Mouse (Mus musculus): ENCODE measurements around the gene Ncs1. TPM values are rescaled to one million over a fixed set of nuclear protein-coding genes. Genes with fewer than 3 reads are reported as not detected.

Ncs1 gene
- polyA plus RNA-seq, 1 experiment from 2014 or later, result 65.9 TPM

DNA sequence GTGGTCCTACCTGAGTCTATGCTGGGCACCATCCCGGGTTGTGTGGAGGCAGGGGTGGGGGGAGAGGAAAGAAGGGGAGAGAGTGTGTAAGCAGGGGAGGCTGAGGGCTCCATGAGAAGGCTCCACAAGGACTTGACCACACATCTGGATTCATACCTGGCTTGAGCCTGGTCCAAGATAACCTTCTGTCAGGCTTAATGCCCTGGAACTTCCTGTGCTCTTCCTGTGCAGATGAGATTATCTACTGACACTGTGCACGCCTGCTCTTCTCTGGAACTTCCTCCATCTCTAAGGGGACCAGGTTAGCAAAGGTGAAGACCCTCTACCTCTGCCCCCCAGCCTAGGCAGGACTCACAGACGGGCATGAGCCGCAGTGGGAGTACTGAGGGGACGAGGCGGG lies 3.2 kb downstream of the Ncs1 start:
- Histone ChIP-seq H3K4me3 (no peak overlapping the region), H3K27ac (no peak overlapping the region), H3K36me3 (peaks cover 33% of the 10 kb centered on the region), H3K9me3 (no peaks in the 10 kb centered on the region), H3K27me3 (ENCODE audit: insufficient read depth, poor library complexity, severe bottlenecking) (peaks cover 18% of the 10 kb centered on the region), H3K4me1 (replicated peaks) (peaks cover 57% of the 10 kb centered on the region)
- 86% methylated on average over 6 of the region's 6 CpGs for WGBS
- no peak for DNase-seq (ENCODE audit: low spot score)

DNA sequence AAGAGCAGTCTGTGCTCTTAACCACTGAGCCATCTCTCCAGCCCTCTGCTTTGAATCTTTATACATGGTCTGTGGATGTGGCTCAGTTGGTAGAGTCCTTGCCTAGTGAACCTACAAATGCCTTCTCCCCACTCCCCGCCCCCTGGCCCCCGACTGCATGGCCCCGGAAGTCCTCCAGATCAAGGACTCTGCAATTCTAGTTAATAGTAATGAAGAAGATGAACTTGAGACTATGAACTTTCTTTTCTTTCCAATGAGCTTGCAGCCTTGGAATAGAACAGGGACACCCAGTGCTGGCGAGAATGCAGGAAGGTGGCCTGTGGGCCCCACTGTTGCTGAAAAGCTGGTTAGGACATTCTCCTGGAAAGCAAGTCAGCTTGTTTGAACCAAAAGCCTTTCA lies 6.5 kb downstream of the Ncs1 start:
- Histone ChIP-seq H3K4me3 (no peak overlapping the region), H3K4me1 (replicated peaks) (peaks cover 63% of the 10 kb centered on the region), H3K9me3 (no peaks in the 10 kb centered on the region), H3K27me3 (ENCODE audit: insufficient read depth, poor library complexity, severe bottlenecking) (peaks cover 2% of the 10 kb centered on the region; the same call in 1 of the 2 replicates), H3K27ac (no peak overlapping the region), H3K36me3 (peaks cover 33% of the 10 kb centered on the region)
- WGBS, result 98% methylated on average over 4 of the region's 4 CpGs
- no peak for DNase-seq (ENCODE audit: low spot score)

DNA sequence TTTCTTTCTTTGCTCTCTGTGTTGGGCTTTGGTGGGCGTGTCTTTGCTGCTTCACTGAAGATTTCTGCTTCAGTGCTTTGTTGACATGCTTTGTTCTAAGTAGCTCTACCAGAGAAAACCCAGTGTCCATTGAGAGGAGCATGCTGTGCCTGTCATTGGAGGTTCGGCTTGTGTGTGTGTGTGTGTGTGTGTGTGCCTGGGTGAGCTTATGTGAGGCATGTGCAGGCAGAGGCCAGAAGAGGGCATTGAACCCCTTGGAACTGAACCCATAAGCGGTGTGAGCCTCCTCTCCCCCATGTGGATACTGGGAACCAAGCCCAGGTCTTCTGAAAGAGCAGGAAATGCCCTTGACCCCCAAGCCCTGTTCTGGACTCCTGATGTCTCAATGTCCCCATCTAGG lies 7.8 kb downstream of the Ncs1 start:
- H3K4me3 ChIP-seq, result no peak overlapping the region
- no peaks in the 10 kb centered on the region for H3K9me3 ChIP-seq
- DNase-seq (ENCODE audit: low spot score), result no peak
- peaks cover 28% of the 10 kb centered on the region for H3K36me3 ChIP-seq
- WGBS, result 48% methylated on average over 3 of the region's 3 CpGs
- H3K4me1 ChIP-seq (replicated peaks), result peaks cover 64% of the 10 kb centered on the region
- H3K27ac ChIP-seq, result 0 out of 2 replicates have a peak overlapping the region, but pooled peaks have one; percentile 19
- no peaks in the 10 kb centered on the region for H3K27me3 ChIP-seq (ENCODE audit: insufficient read depth, poor library complexity, severe bottlenecking)

DNA sequence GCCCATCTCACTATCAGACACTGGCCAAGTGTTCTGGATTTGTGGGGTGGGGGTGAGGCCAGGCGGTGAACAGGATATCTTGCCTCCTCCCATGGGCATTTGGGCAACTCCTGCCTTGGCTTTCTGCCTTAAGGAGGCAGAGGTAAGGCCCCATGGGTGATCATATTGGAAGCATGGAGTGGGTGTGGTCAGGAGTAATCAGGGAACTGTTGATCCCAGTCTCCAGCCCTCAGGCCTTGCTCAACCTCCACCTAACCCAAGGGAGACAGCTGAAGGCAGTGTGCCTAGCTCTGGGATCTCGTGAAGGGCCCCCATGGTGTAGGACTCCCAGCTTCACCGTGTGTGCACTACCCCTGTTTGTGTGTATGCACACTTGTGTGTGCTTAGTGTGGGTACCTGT lies 9.2 kb downstream of the Ncs1 start:
- H3K27me3 ChIP-seq (ENCODE audit: insufficient read depth, poor library complexity, severe bottlenecking), result no peaks in the 10 kb centered on the region
- H3K27ac ChIP-seq, result 0 out of 2 replicates have a peak overlapping the region, but pooled peaks have one; percentile 8
- 86% methylated on average over 3 of the region's 3 CpGs for WGBS
- H3K9me3 ChIP-seq, result no peaks in the 10 kb centered on the region
- H3K4me1 ChIP-seq (replicated peaks), result peaks cover 77% of the 10 kb centered on the region
- no peak for DNase-seq (ENCODE audit: low spot score)
- H3K4me3 ChIP-seq, result no peak overlapping the region
- peaks cover 15% of the 10 kb centered on the region for H3K36me3 ChIP-seq

DNA sequence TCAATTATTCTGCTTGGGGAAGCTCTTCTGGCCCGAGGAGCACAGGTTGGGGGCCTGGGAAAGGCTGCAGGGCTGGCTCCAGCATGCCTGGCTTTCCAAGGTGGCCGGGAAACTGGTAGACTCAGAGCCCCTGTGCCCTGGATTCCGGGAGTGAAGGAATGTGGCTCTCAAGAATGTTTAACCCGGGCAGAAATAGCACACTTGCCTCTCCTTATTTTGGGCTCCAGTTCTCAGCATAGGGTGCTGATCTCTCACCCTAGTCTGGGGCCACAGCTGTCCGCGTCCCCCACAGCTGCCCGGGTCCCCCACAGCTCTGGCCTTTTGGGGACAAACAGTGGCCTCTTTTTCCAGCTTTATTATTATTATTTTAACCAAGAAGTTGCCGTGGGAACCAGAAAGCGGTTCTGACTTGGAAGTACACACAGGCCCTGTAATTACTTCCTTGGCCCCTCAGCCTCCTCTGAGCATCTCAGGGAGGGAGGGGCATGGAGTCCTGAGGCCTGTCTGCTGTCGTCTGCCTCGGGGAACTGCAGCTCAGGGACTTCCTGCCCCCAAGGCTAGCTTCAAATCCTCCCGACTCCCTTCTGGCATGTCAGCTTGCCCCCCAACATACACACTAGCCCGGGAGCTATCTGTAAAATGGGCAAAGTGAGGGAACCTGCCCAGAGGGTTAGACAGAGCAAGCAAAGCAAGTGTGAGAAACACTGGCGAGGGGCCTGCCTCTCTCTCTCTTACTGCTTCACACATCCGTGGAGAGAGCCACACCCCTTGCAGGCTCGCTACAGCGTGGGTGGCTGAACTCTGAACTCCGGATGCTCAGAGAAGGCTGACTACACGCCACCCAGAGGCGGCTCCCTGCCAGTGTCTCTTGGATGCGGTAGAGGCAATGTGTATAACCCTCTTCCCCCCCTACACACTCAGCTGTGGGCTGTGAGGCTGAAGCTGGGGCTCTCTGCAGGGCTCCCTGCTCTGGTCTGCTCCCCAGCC lies 10.6 kb downstream of the Ncs1 start:
- WGBS, result 20% methylated on average over 21 of the region's 21 CpGs
- no peaks in the 10 kb centered on the region for H3K27me3 ChIP-seq (ENCODE audit: insufficient read depth, poor library complexity, severe bottlenecking)
- H3K4me3 ChIP-seq, result peak overlapping the region; percentile 14; the same call in 1 of the 2 replicates
- peaks cover 76% of the 10 kb centered on the region for H3K4me1 ChIP-seq (replicated peaks)
- peaks cover 14% of the 10 kb centered on the region for H3K36me3 ChIP-seq
- DNase-seq (ENCODE audit: low spot score), result peak; percentile 70
- H3K9me3 ChIP-seq, result no peaks in the 10 kb centered on the region
- peak overlapping the region; percentile 73 for H3K27ac ChIP-seq

DNA sequence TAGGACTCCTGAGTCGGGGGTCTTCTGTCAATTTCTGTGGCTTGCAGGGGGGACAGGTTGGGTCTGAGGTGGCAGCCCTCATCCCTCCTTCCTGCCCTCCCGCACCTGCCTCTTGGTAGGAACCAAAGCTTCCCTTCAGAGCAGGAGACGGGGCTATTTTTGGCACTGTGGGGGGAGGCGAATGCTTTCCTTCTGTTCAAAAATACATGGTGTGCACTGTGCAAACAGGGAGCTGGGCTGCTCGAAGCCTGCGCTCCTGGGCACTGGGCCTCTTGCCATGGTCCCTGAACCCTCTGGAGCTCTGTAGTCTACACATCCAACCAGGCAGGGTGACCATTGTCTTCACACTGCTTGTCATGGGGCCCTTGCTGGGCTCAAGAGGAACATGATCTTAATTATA lies 11.5 kb downstream of the Ncs1 start:
- Histone ChIP-seq H3K27ac (peak overlapping the region; percentile 73; the same call in 1 of the 2 replicates), H3K4me1 (replicated peaks) (peaks cover 76% of the 10 kb centered on the region), H3K36me3 (peaks cover 17% of the 10 kb centered on the region), H3K27me3 (ENCODE audit: insufficient read depth, poor library complexity, severe bottlenecking) (no peaks in the 10 kb centered on the region), H3K9me3 (no peaks in the 10 kb centered on the region), H3K4me3 (no peak overlapping the region)
- DNase-seq (ENCODE audit: low spot score), result no peak
- 80% methylated on average over 6 of the region's 6 CpGs for WGBS

DNA sequence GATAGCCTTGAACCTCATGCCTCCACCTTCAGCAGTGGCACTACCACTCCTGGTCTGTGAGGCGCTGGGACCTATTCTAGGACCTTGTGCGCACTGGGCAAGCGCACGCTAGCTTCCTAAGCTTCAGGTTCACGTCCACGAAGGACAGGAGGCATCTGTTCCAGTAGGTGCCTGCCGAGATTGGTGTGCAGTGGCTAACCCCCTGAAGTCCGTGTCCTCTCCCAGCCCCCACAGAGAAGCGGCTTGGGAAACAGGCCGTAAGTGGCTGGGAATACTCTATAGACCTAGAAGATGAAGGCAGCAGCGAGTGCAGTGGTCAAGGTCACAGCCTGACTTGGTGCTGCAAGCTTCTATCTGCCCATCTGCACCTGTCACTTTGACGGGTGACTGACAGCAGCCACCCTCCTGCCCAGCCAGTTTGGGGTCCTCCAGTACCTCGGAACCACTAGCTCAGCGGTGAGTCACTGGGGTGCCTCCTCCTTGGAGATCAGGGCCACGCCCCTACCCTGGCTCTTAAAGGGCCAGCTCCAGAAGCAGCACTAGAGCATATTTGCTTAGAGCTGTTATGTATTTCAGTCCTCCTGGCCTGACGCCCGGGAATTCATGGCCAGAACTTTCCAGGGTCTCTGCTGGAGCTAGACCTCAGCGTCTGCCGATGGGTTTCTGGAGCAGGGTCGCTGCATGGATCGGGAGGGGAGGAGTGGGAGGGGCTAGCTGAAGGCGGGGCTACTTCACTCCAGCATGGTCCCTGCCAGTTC lies 13.2 kb downstream of the Ncs1 start:
- peak overlapping the region; percentile 60 for H3K27ac ChIP-seq
- H3K4me1 ChIP-seq (replicated peaks), result peaks cover 83% of the 10 kb centered on the region

DNA sequence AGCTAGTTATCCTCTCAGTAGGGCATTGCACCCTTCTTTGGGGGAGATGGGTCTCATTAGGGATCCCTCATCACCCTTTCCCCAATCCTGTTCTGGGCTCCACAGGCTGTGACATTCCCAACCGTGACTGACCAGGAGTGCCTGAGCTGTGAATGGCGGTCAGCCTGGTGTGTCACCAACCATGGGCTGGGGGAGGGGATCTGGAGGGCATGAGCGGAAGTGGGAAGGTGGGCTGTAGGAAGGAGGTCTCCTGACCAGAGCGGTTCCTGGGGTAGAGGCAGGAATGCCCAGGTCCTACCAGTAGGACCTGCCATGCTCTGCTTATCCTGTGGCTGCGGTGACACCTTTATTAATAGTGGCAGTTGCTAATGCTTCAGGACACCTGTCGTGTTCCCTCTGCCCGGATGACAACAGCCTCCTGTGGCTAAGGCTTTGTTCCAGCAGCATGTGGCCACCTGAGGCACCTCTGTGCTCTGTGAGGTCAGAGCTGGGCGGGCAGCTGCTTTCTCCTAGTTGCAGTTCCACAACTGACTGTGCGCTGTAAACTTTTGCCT lies 13.8 kb downstream of the Ncs1 start:
- Histone ChIP-seq H3K4me1 (replicated peaks) (peaks cover 84% of the 10 kb centered on the region), H3K36me3 (peaks cover 17% of the 10 kb centered on the region; the same call in 1 of the 2 replicates), H3K9me3 (no peaks in the 10 kb centered on the region), H3K4me3 (peak overlapping the region; percentile 54), H3K27me3 (ENCODE audit: insufficient read depth, poor library complexity, severe bottlenecking) (no peaks in the 10 kb centered on the region), H3K27ac (peak overlapping the region; percentile 60)
- 22% methylated on average over 9 of the region's 9 CpGs for WGBS
- DNase-seq (ENCODE audit: low spot score), result no peak

More for the DNA sequence above, 13.2 kb downstream of the Ncs1 start:
- 13% methylated on average over 22 of the region's 22 CpGs for WGBS
- peaks cover 17% of the 10 kb centered on the region; the same call in 1 of the 2 replicates for H3K36me3 ChIP-seq
- DNase-seq (ENCODE audit: low spot score), result peak; percentile 58
- H3K9me3 ChIP-seq, result no peaks in the 10 kb centered on the region
- no peaks in the 10 kb centered on the region for H3K27me3 ChIP-seq (ENCODE audit: insufficient read depth, poor library complexity, severe bottlenecking)
- peak overlapping the region; percentile 54 for H3K4me3 ChIP-seq

DNA sequence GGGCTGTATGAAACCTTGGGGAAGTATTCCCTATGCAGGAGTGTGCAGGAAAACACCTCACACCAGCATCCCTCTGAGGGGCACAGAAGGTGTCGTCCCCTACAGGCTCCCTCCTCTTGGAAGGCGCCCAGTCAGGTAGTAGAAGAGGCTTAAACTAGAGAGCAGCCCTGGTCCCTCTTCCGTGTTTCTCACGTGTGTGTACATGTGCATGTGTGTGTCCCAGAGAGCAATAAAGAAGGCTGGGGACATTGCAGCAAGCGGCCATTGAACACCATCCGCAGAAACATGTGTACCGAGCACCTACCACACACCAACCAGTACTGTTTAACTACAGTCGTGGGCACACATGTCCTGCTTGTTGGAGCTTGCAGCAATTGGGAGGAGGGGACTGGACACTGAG lies 14.9 kb downstream of the Ncs1 start:
- H3K27ac ChIP-seq, result no peak overlapping the region
- 92% methylated on average over 8 of the region's 8 CpGs for WGBS
- H3K4me1 ChIP-seq (replicated peaks), result peaks cover 84% of the 10 kb centered on the region
- no peak overlapping the region for H3K4me3 ChIP-seq
- H3K36me3 ChIP-seq, result peaks cover 17% of the 10 kb centered on the region; the same call in 1 of the 2 replicates
- no peaks in the 10 kb centered on the region for H3K27me3 ChIP-seq (ENCODE audit: insufficient read depth, poor library complexity, severe bottlenecking)
- H3K9me3 ChIP-seq, result no peaks in the 10 kb centered on the region
- no peak for DNase-seq (ENCODE audit: low spot score)

DNA sequence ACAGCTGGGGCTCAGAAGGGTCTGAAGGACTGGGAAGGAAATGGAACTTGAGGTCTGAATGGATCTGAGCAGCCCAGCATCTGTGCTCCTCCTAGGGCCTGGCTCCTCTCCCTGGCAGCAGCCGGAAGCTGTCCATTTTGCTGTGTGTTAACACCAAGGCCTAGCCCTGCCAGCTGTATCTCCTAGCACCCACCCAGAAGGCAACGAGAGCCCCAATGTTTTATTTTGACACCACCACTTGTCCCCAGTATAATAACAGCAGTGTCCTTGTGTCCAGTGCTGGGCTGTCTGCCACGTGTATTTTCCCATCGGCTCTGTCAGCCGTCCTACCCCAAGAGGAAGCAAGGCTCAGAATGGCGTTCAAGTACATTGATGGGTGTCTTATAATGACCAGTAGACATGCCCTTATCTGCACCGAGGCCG lies 17.4 kb downstream of the Ncs1 start:
- Histone ChIP-seq H3K27me3 (ENCODE audit: insufficient read depth, poor library complexity, severe bottlenecking) (no peaks in the 10 kb centered on the region), H3K27ac (peak overlapping the region; percentile 50; the same call in 1 of the 2 replicates), H3K4me3 (no peak overlapping the region), H3K4me1 (replicated peaks) (peaks cover 83% of the 10 kb centered on the region), H3K9me3 (no peaks in the 10 kb centered on the region), H3K36me3 (peaks cover 17% of the 10 kb centered on the region; the same call in 1 of the 2 replicates)
- no peak for DNase-seq (ENCODE audit: low spot score)
- 80% methylated on average over 8 of the region's 8 CpGs for WGBS

DNA sequence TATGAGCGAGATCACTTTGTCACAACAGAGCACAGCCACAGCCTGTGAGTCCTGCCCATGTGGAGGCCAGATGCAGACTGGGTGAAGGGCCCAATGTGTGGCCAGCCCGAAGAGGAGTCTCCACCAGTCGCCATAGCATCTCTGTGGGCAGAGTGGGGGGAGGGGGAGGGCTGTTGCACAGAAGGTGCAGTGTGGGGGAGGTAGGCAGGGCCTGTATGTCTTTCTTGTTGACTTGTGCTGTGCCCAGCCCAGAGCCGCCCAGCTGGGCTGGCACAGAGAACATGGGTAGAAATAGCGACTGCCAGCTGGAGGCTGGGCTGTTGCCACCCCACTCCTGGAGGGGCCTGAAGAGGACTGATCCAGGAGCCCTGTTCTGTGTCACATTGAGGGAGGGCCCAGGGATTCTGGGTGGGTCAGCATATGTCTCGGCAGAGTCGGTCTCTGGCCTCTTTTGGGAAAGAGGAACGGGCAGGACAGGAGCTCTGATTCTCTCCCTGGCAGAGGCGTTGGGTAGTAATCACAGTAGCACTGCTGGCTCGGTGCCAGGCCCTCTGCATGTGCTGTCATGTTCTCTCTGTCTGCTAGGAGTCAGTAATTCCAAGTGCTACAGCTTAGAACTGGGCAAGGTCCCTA lies 18.2 kb downstream of the Ncs1 start:
- H3K27me3 ChIP-seq (ENCODE audit: insufficient read depth, poor library complexity, severe bottlenecking), result no peaks in the 10 kb centered on the region
- peaks cover 83% of the 10 kb centered on the region for H3K4me1 ChIP-seq (replicated peaks)
- no peaks in the 10 kb centered on the region for H3K9me3 ChIP-seq
- H3K27ac ChIP-seq, result peak overlapping the region; percentile 50
- peaks cover 17% of the 10 kb centered on the region; the same call in 1 of the 2 replicates for H3K36me3 ChIP-seq
- peak; percentile 23 for DNase-seq (ENCODE audit: low spot score)
- no peak overlapping the region for H3K4me3 ChIP-seq
- WGBS, result 60% methylated on average over 10 of the region's 10 CpGs

DNA sequence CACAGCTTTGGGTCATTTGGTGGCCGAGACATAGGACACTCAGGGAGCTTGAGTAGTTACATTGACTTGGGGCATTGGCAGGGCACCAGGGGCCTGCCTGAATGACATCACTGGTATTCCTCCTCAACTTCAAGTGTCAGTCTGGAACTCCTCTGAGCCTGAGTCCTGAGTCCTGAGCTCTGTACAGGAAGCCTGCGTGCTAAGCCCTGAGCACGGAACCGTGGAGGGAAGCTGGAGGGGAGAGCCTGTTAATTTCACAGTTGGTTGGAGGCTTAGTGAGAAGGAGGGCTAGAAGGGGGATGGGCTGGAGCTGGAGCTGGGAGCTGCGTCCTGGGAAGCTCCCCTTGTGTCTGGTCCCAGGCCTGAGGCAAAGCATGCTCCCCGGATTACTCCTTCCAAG lies 21.8 kb downstream of the Ncs1 start:
- Histone ChIP-seq H3K4me3 (no peak overlapping the region), H3K27me3 (ENCODE audit: insufficient read depth, poor library complexity, severe bottlenecking) (no peaks in the 10 kb centered on the region), H3K27ac (peak overlapping the region; percentile 77), H3K4me1 (replicated peaks) (peaks cover 70% of the 10 kb centered on the region), H3K36me3 (peaks cover 14% of the 10 kb centered on the region; the same call in 1 of the 2 replicates), H3K9me3 (no peaks in the 10 kb centered on the region)
- DNase-seq (ENCODE audit: low spot score), result no peak
- 27% methylated on average over 6 of the region's 6 CpGs for WGBS
